ENCODE assay signal across 13 mouse cellular contexts in the genomic region with DNA sequence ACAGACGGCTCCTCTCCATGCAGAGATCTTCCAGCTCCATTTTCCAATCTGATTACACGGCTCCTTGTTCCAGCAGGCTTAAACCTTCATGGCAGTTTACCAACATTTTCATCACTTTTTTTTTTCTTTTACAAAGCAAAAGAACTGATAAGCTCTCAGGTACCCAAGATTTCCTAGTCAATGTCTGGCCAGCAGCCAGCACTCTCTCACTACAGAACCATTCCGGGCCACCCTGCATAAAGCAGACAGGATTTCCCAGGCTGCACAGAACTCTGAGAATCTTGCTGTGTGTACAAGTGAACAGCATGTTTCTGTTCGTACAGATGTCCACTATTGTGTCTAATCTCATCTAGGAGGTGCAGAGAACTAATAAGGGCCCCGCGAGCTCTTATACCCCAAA. TPM values are rescaled to one million over a fixed set of nuclear protein-coding genes. Genes with fewer than 3 reads are reported as not detected.
DNase-seq lines count a peak whose midpoint lies in the region; ATAC-seq and TF ChIP-seq lines count a peak whose summit lies in the region.
"Had no signal": no experiment of that assay in that cellular context is flagged by ENCODE, and none has a peak within 500 bp of the region (broad histone marks: within the 10 kb centered on the region; RNA-seq: fewer than 3 reads in every experiment).

No protein-coding gene starts in this region.

- H3K4me1 ChIP-seq in hindbrain, embryonic 13.5 days (replicated peaks): peaks cover 74% of the 10 kb centered on the region
- 0 out of 2 replicates have a peak, but pooled peaks cover 2% of the 10 kb centered on the region for H3K4me1 ChIP-seq in hindbrain, embryonic 11.5 days (replicated peaks; ENCODE audit: control insufficient read depth, insufficient read depth, low read length)
- no peaks in the 10 kb centered on the region for H3K4me1 ChIP-seq in hindbrain, postnatal 0 days (ENCODE audit: insufficient read depth, low read length)

- 53% methylated on average over 6 of the region's 6 CpGs for WGBS in hindbrain, embryonic 13.5 days
- 74% methylated on average over 6 of the region's 6 CpGs for WGBS in hindbrain, embryonic 11.5 days
- WGBS in hindbrain, postnatal 0 days: 31% methylated on average over 6 of the region's 6 CpGs

- no peak overlapping the region; the same call in 1 of the 2 replicates for H3K4me3 ChIP-seq in hindbrain, embryonic 13.5 days
- H3K4me3 ChIP-seq in hindbrain, embryonic 11.5 days (ENCODE audit: low read depth, low read length): no peak overlapping the region
- peak overlapping the region; percentile 8; the same call in 1 of the 2 replicates for H3K4me3 ChIP-seq in hindbrain, postnatal 0 days (ENCODE audit: low read length)

- no peak for TF ChIP-seq CTCF in hindbrain, postnatal 0 days (IDR thresholded peaks at IDR 0.05; ENCODE audit: low read depth)

- H3K9me3 ChIP-seq in hindbrain, embryonic 13.5 days: no peaks in the 10 kb centered on the region
- no peaks in the 10 kb centered on the region for H3K9me3 ChIP-seq in hindbrain, embryonic 11.5 days (ENCODE audit: control insufficient read depth, low read length)
- no peaks in the 10 kb centered on the region for H3K9me3 ChIP-seq in hindbrain, postnatal 0 days (ENCODE audit: low read length)

- no peak overlapping the region for H3K9ac ChIP-seq in hindbrain, embryonic 13.5 days
- H3K9ac ChIP-seq in hindbrain, embryonic 11.5 days (ENCODE audit: low read depth, low read length): no peak overlapping the region
- no peak overlapping the region for H3K9ac ChIP-seq in hindbrain, postnatal 0 days (replicated peaks; ENCODE audit: low read length)

- no peak for ATAC-seq in hindbrain, embryonic 13.5 days (ENCODE audit: low FRiP score)
- ATAC-seq in hindbrain, embryonic 11.5 days (ENCODE audit: low FRiP score): no peak
- no peak; the same call in 1 of the 2 replicates for ATAC-seq in hindbrain, postnatal 0 days
- ATAC-seq: activated CD4-positive, CD25-positive, alpha-beta regulatory T cell, adult 4 months had no signal

- H3K4me2 ChIP-seq in hindbrain, embryonic 13.5 days: peak overlapping the region; percentile 38
- no peak overlapping the region for H3K4me2 ChIP-seq in hindbrain, embryonic 11.5 days (replicated peaks; ENCODE audit: low read depth, low read length)
- peak overlapping the region; percentile 48 for H3K4me2 ChIP-seq in hindbrain, postnatal 0 days (ENCODE audit: low read depth, low read length)

- H3K27ac ChIP-seq in hindbrain, embryonic 13.5 days: peak overlapping the region; percentile 35; the same call in 1 of the 2 replicates
- H3K27ac ChIP-seq in hindbrain, embryonic 11.5 days (ENCODE audit: low read depth, low read length): no peak overlapping the region
- H3K27ac ChIP-seq in hindbrain, postnatal 0 days: 0 out of 2 replicates have a peak overlapping the region, but pooled peaks have one; percentile 3

- H3K36me3 ChIP-seq in hindbrain, embryonic 13.5 days: no peaks in the 10 kb centered on the region
- no peaks in the 10 kb centered on the region for H3K36me3 ChIP-seq in hindbrain, embryonic 11.5 days (ENCODE audit: control insufficient read depth, insufficient read depth, low read length)
- H3K36me3 ChIP-seq in hindbrain, postnatal 0 days (ENCODE audit: insufficient read depth, low read length): no peaks in the 10 kb centered on the region

- H3K27me3 ChIP-seq in hindbrain, embryonic 13.5 days: no peaks in the 10 kb centered on the region
- no peaks in the 10 kb centered on the region for H3K27me3 ChIP-seq in hindbrain, embryonic 11.5 days (ENCODE audit: control insufficient read depth, insufficient read depth, low read length)
- H3K27me3 ChIP-seq in hindbrain, postnatal 0 days (ENCODE audit: insufficient read depth, low read length): no peaks in the 10 kb centered on the region

- DNase-seq in hindbrain, embryonic 11.5 days (ENCODE audit: low spot score): no peak
- peak; percentile 20 for DNase-seq in urinary bladder, postnatal 14 days (ENCODE audit: low spot score)
- DNase-seq in urinary bladder, adult 2 months (ENCODE audit: low spot score): no peak
- DNase-seq in hindbrain, postnatal 0 days (ENCODE audit: low spot score): peak; percentile 41
- DNase-seq in adrenal gland, postnatal 25 days: no peak
- no peak for DNase-seq in frontal cortex, postnatal 14 days (ENCODE audit: low spot score in 2 of 2)
- no peak for DNase-seq in left cerebral cortex, adult 18-20 months (ENCODE audit: low spot score in 2 of 2)
- DNase-seq: cerebellum, adult 11 months; lung, postnatal 10 days had no signal

RNA-seq across cellular contexts. Expression of gene Fign, which starts 22.0 kb away (rescaled TPM):
- polyA plus RNA-seq in hindbrain, embryonic 13.5 days (2015; fragmentation: Nextera tagmentation; extraction: Ambion mirVana): 16.9 and 17.8 TPM in 2 replicates
- 19.5 and 20.7 TPM in 2 replicates for polyA plus RNA-seq in hindbrain, embryonic 11.5 days (2014; fragmentation: Nextera tagmentation; extraction: Ambion mirVana)
- polyA plus RNA-seq in urinary bladder, adult 2 months (2012; rRNA removed): 2.7 and 4.3 TPM in 2 replicates
- total RNA-seq in hindbrain, postnatal 0 days (2014; rRNA removed): 5.5 and 7.1 TPM in 2 replicates
- 8.0 and 11.0 TPM in 2 replicates for polyA plus RNA-seq in hindbrain, postnatal 0 days (2015; fragmentation: Nextera tagmentation; extraction: Ambion mirVana)
- 3.6 and 5.1 TPM in 2 replicates for total RNA-seq in adrenal gland, postnatal 25 days (2021)
- 1 to 10 TPM; 3.0 to 4.3 TPM for total RNA-seq in left cerebral cortex, adult 18-20 months (2021)
- total RNA-seq: hematopoietic stem cell, adult 5-6 weeks; neutrophil, adult 5-6 weeks had no signal

Comparison
In these comparisons a context has a peak if more than half of its experiments do, and no peak if none do; other contexts are left out.
1. DNase-seq: peak in urinary bladder, postnatal 14 days (single experiment) and hindbrain, postnatal 0 days (single experiment); none in hindbrain, embryonic 11.5 days (single experiment), urinary bladder, adult 2 months (single experiment), adrenal gland, postnatal 25 days (single experiment), frontal cortex, postnatal 14 days (0 of 2) and left cerebral cortex, adult 18-20 months (0 of 2).